ENCODE assay signal across 9 mouse cellular contexts in genomic region chr15:81507201-81507600, GRCm38 (mm10). TPM values are rescaled to one million over a fixed set of nuclear protein-coding genes. Genes with fewer than 3 reads are reported as not detected.
DNase-seq lines count a peak whose midpoint lies in the region; ATAC-seq and TF ChIP-seq lines count a peak whose summit lies in the region.
"Had no signal": no experiment of that assay in that cellular context is flagged by ENCODE, and none has a peak within 500 bp of the region (broad histone marks: within the 10 kb centered on the region; RNA-seq: fewer than 3 reads in every experiment).

No protein-coding gene starts in this region.

- no peak overlapping the region for H3K27ac ChIP-seq in testis, adult 2 months (ENCODE audit: control insufficient read depth, insufficient read depth, low read depth, low read length)
- no peak overlapping the region for H3K27ac ChIP-seq in liver, postnatal 0 days (ENCODE audit: low read depth)
- no peak overlapping the region for H3K27ac ChIP-seq in stomach, embryonic 15.5 days
- H3K27ac ChIP-seq: heart, embryonic 15.5 days had no signal

- no peak overlapping the region for H3K4me2 ChIP-seq in liver, postnatal 0 days (ENCODE audit: low read depth, low read length)
- H3K4me2 ChIP-seq in stomach, embryonic 15.5 days, result no peak overlapping the region
- H3K4me2 ChIP-seq: heart, embryonic 15.5 days had no signal

- H3K36me3 ChIP-seq in testis, adult 2 months (ENCODE audit: control insufficient read depth, insufficient read depth, low read length), result no peaks in the 10 kb centered on the region
- H3K36me3 ChIP-seq in liver, postnatal 0 days (replicated peaks; ENCODE audit: insufficient read depth, low read length), result no peaks in the 10 kb centered on the region
- no peaks in the 10 kb centered on the region for H3K36me3 ChIP-seq in stomach, embryonic 15.5 days
- H3K36me3 ChIP-seq: heart, embryonic 15.5 days had no signal

- no peak for TF ChIP-seq POLR2A in testis, adult 2 months (IDR thresholded peaks at IDR 0.05; ENCODE audit: control insufficient read depth, low read depth, low read length)

- peaks cover 7% of the 10 kb centered on the region for H3K4me1 ChIP-seq in testis, adult 2 months (ENCODE audit: control insufficient read depth, insufficient read depth, low read length)
- peaks cover 9% of the 10 kb centered on the region for H3K4me1 ChIP-seq in liver, postnatal 0 days (ENCODE audit: insufficient read depth)
- H3K4me1 ChIP-seq in stomach, embryonic 15.5 days, result peaks cover 7% of the 10 kb centered on the region; the same call in 1 of the 2 replicates

- H3K9ac ChIP-seq in liver, postnatal 0 days (replicated peaks), result no peak overlapping the region
- no peak overlapping the region for H3K9ac ChIP-seq in stomach, embryonic 15.5 days
- H3K9ac ChIP-seq: heart, embryonic 15.5 days had no signal

- peak; percentile 31; the same call in 1 of the 2 replicates for TF ChIP-seq CTCF in testis, adult 2 months (IDR thresholded peaks at IDR 0.05; ENCODE audit: control insufficient read depth, insufficient read depth, insufficient replicate concordance, low read depth, low read length)
- peak; percentile 79 for TF ChIP-seq CTCF in liver, postnatal 0 days (IDR thresholded peaks at IDR 0.05; ENCODE audit: low read depth)

- no peak for TF ChIP-seq EP300 in liver, postnatal 0 days (IDR thresholded peaks at IDR 0.05; ENCODE audit: low read depth)

- DNase-seq in adrenal gland, postnatal 14 days, result peak; percentile 66
- DNase-seq in adrenal gland, adult 8-10 months, result no peak
- DNase-seq in testis, postnatal 14 days (ENCODE audit: low spot score), result no peak
- peak; percentile 76 for DNase-seq in liver, postnatal 0 days
- DNase-seq in layer of hippocampus, adult 11-12 months (ENCODE audit: low spot score), result no peak
- no peak for DNase-seq in ovary, postnatal 10 days (ENCODE audit: low spot score)

- no peak overlapping the region for H3K4me3 ChIP-seq in testis, adult 2 months (ENCODE audit: control insufficient read depth, low read depth, low read length)
- H3K4me3 ChIP-seq in liver, postnatal 0 days (ENCODE audit: low read depth, low read length), result no peak overlapping the region
- no peak overlapping the region for H3K4me3 ChIP-seq in stomach, embryonic 15.5 days (replicated peaks)
- H3K4me3 ChIP-seq: heart, embryonic 15.5 days had no signal

- H3K27me3 ChIP-seq in testis, adult 2 months (ENCODE audit: control insufficient read depth, insufficient read depth, low read length), result no peaks in the 10 kb centered on the region
- no peaks in the 10 kb centered on the region for H3K27me3 ChIP-seq in liver, postnatal 0 days (ENCODE audit: insufficient read depth, low read length)
- H3K27me3 ChIP-seq in stomach, embryonic 15.5 days (replicated peaks), result no peaks in the 10 kb centered on the region
- H3K27me3 ChIP-seq: heart, embryonic 15.5 days had no signal

- peak; percentile 77 for ATAC-seq in liver, postnatal 0 days
- 0 out of 2 replicates have a peak, but pooled peaks have one; percentile 53 for ATAC-seq in stomach, embryonic 15.5 days (ENCODE audit: insufficient read depth, low FRiP score, low read depth)

- no peaks in the 10 kb centered on the region for H3K9me3 ChIP-seq in liver, postnatal 0 days (ENCODE audit: low read length)
- no peaks in the 10 kb centered on the region for H3K9me3 ChIP-seq in stomach, embryonic 15.5 days
- H3K9me3 ChIP-seq: heart, embryonic 15.5 days had no signal

RNA-seq across cellular contexts. Expression of gene Rbx1, which starts 41.1 kb away (rescaled TPM):
- 118 and 119 TPM in 2 replicates for total RNA-seq in adrenal gland, postnatal 14 days (2021)
- 100 to 1,000 TPM; 150 to 165 (median 155) TPM for total RNA-seq in adrenal gland, adult 8-10 months (2022)
- 51.1 and 55.3 TPM in 2 replicates for polyA plus RNA-seq in testis, adult 2 months (2012; rRNA removed)
- polyA plus RNA-seq in liver, postnatal 0 days (2015; fragmentation: Nextera tagmentation; extraction: Ambion mirVana), result 234 and 241 TPM in 2 replicates
- polyA plus RNA-seq in stomach, embryonic 15.5 days (2015; fragmentation: Nextera tagmentation; extraction: Ambion mirVana), result 451 and 486 TPM in 2 replicates

Comparison
In these comparisons a context has a peak if more than half of its experiments do, and no peak if none do; other contexts are left out.
1. DNase-seq: peak in adrenal gland, postnatal 14 days (single experiment) and liver, postnatal 0 days (single experiment); none in adrenal gland, adult 8-10 months (single experiment), testis, postnatal 14 days (single experiment), layer of hippocampus, adult 11-12 months (single experiment) and ovary, postnatal 10 days (single experiment).